Mouse (Mus musculus): Measurements from ENCODE around the gene Col9a1.

The Col9a1 gene

DNA sequence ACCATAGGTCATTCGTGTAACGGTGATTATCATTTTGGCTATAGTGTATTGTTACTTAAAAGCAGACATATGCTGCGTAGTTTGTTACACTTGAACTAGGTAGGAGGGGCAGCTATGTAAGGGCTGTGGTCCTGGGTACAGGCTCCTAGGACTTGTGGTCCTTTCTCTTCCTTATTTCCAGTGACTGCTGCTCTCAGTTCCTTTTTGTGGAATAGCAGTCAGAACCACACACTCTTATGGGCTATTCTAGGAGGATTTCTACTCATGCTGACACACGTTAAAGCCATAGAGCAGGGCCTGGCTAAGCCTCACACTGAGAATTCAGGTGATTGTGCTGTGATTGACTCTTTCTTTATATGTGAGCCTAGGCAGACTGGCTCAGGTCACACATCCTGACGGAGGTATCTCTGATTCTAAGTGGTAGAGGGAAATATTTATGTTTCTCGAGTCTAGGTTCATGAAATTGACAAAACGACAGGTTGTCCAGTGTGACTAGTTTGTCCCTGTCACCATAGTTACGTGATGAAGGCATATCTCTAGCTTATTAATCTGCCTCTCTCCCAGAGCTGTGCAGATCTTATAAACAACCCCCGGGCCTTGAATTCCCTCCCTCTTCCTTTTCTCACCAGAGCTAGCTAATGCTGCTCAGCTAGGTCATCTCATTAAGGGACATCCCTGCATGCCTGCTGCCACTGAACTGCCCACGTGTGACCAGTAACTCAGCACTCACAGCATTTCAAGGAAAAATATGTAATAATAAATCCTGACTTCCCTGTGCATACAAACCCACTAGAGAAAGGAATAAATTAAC lies 71.1 kb downstream of the Col9a1 start:
- ChIA-PET POLR2A (no interaction called here), CTCF (interaction anchor here in 2 of 4 experiments (0.8 to 2.1 kb wide), 7 partner anchors 30 to 486 kb away, joined by 3 to 6 read pairs (median 4); no protein-coding TSS in a partner anchor)

DNA sequence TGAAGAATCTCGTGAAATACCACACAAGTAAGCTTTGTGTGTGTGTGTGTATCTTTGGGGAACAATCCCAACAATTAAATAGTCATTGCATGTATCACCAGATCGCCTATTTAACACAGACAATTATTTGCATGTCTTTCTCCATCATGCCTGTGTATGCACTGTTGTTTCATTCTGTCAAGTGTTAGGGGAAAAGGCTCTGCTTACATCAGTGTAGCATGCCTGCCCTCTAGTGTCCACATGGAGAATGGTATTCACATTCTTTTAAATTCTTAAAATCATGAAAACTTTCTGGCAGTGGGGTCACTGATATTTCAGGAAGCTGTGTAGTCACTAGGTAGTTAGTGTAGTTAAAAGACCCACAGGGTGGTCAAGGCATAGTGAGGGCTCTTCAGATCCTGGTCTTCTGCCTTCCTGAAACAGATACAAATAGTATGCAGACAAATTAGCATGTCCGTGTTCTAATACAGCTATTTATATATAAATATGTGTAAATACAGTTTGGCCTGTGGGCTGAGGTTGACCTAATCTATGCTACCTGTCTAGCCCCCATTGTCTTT lies 71.8 kb downstream of the Col9a1 start:
- CTCF ChIA-PET, result interaction anchor here in 2 of 4 experiments (0.8 to 2.1 kb wide), 7 partner anchors 30 to 487 kb away, joined by 3 to 6 read pairs (median 4); no protein-coding TSS in a partner anchor

DNA sequence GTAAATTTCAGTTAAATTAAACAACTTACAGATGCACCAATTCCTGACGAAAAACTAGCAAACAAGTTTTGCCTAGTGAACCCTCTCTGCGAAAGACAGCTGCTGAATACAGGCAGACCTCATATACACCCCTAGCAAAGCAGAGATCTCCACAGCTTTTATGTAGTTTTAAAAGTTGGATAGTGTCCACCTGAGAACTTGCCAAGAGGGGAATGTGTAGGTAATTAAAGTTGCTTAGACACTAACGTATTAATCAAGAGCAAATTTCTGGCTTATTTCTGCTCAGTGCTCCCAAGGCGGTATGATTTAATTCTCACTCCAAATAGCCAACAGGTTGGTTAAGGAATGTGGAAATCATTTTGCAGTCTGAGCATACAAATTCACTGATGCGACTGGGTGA lies 80.6 kb downstream of the Col9a1 start:
- CTCF ChIA-PET, result no interaction called here
- POLR2A ChIA-PET, result interaction anchor here in 1 of 4 experiments (0.5 kb wide), 1 partner anchor 197 kb away, joined by 3 read pairs; no protein-coding TSS in a partner anchor

More for the DNA sequence above, 71.8 kb downstream of the Col9a1 start:
- POLR2A ChIA-PET, result no interaction called here

DNA sequence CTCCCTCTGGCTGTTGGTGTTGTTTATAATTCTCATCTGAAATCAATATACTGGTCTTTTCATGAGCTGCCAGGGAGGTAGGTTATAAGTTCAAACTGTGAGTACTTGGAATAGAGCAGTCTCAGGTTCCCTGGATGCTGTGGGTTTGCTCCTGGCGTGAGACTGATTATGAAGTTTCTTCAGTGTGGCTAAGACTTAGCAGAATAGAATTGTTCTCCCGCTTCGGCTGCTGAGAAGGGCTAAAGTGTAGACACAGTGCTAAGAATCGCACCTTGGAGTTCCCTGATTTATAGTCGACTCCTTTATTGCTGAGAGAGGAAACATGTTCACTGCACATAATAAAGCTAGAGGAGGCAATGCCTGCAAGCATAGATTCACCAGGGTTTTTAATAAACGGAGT lies 82.0 kb downstream of the Col9a1 start:
- POLR2A ChIA-PET, result no interaction called here
- CTCF ChIA-PET, result no interaction called here

DNA sequence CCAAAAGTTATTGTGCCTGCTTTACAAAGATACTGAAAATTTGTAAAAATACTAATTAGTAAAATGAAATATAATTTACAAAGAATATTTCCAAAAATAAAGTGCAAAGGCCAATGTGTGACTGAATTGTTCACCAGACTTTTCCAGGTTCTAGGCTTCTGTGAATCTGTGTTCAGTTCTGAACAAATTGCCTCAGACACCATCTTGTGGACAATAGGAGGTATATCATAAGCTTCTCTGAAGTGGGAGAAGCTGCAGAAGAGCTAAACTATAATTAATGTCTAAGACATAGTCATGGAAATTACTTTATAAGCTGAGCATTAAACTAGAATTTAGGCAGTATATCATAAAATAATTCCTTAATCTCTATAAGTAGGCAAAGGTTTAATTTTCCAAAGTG lies 83.8 kb downstream of the Col9a1 start:
- ChIA-PET POLR2A (no interaction called here), CTCF (interaction anchor here in 3 of 4 experiments (0.6 to 1.1 kb wide), 4 partner anchors 22 to 40 kb away, joined by 3 to 11 read pairs (median 4); no protein-coding TSS in a partner anchor)

DNA sequence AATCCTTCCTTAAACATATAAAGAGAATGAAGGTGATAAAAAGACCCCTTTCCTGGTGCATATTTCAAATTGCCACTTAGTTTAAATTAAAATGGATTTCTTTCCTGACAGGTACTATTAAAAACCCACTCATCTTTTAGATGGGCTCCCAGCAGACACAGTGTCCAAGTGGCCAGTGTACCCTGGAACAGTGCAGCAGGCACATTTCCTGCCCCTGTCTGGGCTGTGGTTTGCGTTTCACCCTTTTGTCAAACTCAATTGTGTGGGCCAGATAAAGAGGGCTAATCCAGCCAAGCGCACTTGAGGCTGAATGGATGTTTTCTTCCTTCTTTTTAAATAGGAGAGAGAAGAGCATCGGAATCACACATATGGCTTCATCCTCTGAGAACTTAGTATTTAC lies 89.6 kb downstream of the Col9a1 start:
- POLR2A ChIA-PET, result no interaction called here
- CTCF ChIA-PET, result no interaction called here

DNA sequence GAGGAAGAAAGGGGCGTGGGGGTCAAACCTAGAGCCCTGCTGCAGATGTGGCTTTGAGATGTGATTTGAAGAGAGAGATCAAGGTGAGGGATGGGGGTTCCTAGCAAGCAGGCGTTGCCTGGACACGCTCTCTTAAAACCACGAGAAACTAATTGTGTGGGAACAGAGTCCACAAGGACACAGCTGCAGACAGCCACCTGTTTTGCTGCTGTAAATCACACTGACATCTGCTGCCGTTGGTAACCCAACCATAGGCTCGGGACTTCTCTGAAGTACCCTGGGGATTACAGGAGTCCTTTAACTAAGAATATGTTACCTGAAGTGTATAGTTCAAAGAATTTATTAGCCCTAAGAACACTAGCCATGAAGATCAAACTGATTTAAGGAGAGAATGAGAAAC lies 109.0 kb downstream of the Col9a1 start:
- CTCF ChIA-PET, result no interaction called here

DNA sequence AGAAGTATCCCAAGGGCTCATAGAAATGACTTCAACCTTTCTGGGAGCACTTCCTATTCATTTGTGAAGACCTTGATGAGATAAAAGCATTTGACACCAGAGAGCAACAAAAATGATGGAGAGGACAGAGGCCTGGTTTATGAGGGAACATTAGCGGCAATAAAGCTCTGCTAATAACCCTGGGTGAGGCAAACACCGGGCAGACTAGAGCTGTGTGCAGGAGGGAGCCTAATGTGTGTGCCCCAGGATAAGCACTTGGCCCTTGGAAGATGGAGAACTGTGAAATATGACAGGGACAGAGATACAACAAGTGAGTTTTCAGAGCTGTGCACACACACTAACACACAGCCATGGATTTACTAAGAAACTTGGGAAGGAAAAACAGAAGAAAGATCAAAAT lies 115.1 kb downstream of the Col9a1 start:
- CTCF ChIA-PET, result interaction anchor here in 2 of 4 experiments (0.6 kb wide), 2 partner anchors 31 to 121 kb away, joined by 3 to 5 read pairs; no protein-coding TSS in a partner anchor

More for the DNA sequence above, 109.0 kb downstream of the Col9a1 start:
- POLR2A ChIA-PET, result no interaction called here

DNA sequence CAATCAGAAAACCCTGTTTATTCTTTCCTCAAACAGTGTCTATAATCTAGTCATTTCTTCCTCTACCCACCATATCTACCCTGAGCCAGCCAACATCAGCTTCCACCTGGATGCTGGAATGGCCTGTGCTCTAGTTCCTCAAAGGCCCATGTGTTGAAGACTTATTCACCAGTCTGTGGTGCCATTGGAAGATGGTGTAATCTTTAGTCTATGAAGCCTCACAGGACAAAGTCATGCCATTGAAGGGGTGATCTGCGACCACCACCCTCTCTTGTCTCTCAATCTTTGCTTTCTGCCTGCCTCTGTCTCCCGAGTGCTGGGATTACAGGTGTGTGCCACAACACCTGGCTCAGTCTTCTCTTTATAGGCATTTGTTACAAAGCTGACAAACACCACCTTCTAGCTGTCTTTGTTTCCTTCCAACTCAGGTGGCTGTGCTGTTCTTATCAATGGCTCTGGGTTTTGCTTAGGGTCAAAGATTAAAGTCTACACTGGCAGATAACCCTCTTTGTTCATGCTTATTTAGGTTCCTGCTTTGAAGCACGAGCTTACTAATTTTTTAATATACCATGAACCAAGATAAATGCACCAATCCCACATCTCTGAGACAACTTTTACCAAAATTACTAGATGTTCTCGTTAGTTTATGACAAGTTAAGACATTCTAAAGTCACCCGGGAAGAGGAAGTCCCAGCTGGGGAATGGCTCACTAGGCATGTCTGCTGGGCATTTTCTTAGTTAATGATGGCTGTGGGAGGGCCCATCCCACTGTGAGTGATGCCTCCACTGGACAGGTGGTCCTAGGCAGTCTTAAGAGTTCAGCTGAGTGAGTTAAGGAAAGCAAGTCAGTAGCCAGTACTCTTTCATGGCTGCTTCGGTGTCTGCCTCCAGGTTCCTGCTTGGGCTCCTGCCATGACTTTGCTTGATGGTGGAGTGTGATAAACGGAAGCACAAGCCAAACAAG lies 117.9 kb downstream of the Col9a1 start:
- POLR2A ChIA-PET, result no interaction called here
- CTCF ChIA-PET, result no interaction called here

More for the DNA sequence above, 115.1 kb downstream of the Col9a1 start:
- POLR2A ChIA-PET, result no interaction called here

DNA sequence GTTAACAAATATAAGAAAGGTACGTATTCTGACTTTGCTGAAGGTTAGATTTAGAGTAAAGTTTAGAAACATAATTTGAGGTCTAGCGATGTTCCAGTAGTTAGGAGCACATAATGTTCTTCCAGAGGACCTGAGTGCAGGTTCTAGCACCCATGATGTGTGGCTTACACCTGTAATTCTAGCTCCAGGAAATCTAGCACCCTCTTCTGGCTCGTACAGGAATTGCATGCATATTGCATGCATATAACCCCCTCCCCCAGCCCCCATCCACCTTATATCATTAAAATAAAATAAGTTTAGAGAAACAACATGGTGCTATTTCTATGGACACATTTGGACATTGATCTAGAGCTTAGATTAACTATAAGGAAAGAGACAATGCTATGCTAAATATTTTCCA lies 123.3 kb downstream of the Col9a1 start:
- ChIA-PET CTCF (interaction anchor here in 2 of 4 experiments (0.6 to 1.2 kb wide), 2 partner anchors 37 to 102 kb away, joined by 3 read pairs; no protein-coding TSS in a partner anchor), POLR2A (no interaction called here)

All from embryonic stem cell, embryonic (primary cell).